Mouse (Mus musculus) MEL (cell line): Measurements from ENCODE around the gene Tha1. TPM values are rescaled to one million over a fixed set of nuclear protein-coding genes. Genes with fewer than 3 reads are reported as not detected.
A peak's percentile ranks its signal among the peaks of the same experiment; 100 is the strongest.

Experiments
- DNase-seq: peaks from one replicate; pipeline ENCODE4 v3.0.0; 2011; ENCODE audit warnings: low read depth, low spot score
- H3K27ac ChIP-seq: 2 replicates; pipeline ENCODE4 v1.5.1; 2012; ENCODE audit warnings: low read depth, mild to moderate bottlenecking, control low read depth, low read length, moderate library complexity; ENCODE audit not compliant: control insufficient read depth
- H3K27me3 ChIP-seq, 2 experiments: fragments of 150-350 bp in 1 of 2; sonication (generic) in 1 of 2; 2 replicates each; pipeline ENCODE4 v1.6.1; 2012; ENCODE audit warnings: low read length in 2 of 2, mild to moderate bottlenecking in 2 of 2, improper control_type of control experiment in 1 of 2, moderate library complexity in 1 of 2; ENCODE audit not compliant: insufficient read depth in 2 of 2, control insufficient read depth in 1 of 2
- H3K36me3 ChIP-seq, 2 experiments: 2 replicates each; pipeline ENCODE4 v1.6.1; 2012 to 2014; ENCODE audit warnings: low read length in 2 of 2, improper control_type of control experiment in 1 of 2, inconsistent platforms in 1 of 2, mild to moderate bottlenecking in 1 of 2; ENCODE audit not compliant: insufficient read depth in 2 of 2, control insufficient read depth in 1 of 2
- H3K4me1 ChIP-seq, 2 experiments: fragments of 150-350 bp in 1 of 2; sonication (generic) in 1 of 2; 2 replicates each; pipeline ENCODE4 v1.6.1; 2012; ENCODE audit warnings: low read length in 2 of 2, improper control_type of control experiment in 1 of 2, mild to moderate bottlenecking in 1 of 2; ENCODE audit not compliant: insufficient read depth in 2 of 2, control insufficient read depth in 1 of 2
- H3K4me3 ChIP-seq, 2 experiments: fragments of 150-350 bp in 1 of 2; sonication (generic) in 1 of 2; 2 replicates each; pipeline ENCODE4 v1.5.1; 2012; ENCODE audit warnings: low read depth in 2 of 2, low read length in 2 of 2, mild to moderate bottlenecking in 2 of 2, moderate library complexity in 2 of 2, control low read depth in 1 of 2, improper control_type of control experiment in 1 of 2; ENCODE audit not compliant: control insufficient read depth in 1 of 2, insufficient read depth in 1 of 2
- H3K79me2 ChIP-seq: 2 replicates; pipeline ENCODE4 v1.6.1; 2012; ENCODE audit warnings: mild to moderate bottlenecking, low read length, moderate library complexity; ENCODE audit not compliant: control insufficient read depth, poor library complexity, insufficient read depth
- H3K9ac ChIP-seq: 2 replicates; pipeline ENCODE4 v1.6.1; 2012; ENCODE audit warnings: low read depth, mild to moderate bottlenecking, control low read depth, low read length, moderate library complexity; ENCODE audit not compliant: control insufficient read depth, poor library complexity, severe bottlenecking
- H3K9me3 ChIP-seq: fragments of 150-350 bp; sonication (generic); replicated peaks from 2 replicates; pipeline ENCODE4 v1.6.1; 2012; ENCODE audit warnings: mild to moderate bottlenecking, low read length, improper control_type of control experiment, moderate library complexity; ENCODE audit not compliant: insufficient read depth
- CTCF ChIP-seq, 3 experiments: IDR thresholded peaks in 2 of 3; conservative IDR thresholded peaks in 1 of 3; 2 replicates each; pipeline ENCODE4 v1.5.1; 2011 to 2012; ENCODE audit warnings: low read length in 3 of 3, low read depth in 2 of 3, mild to moderate bottlenecking in 2 of 3, improper control_type of control experiment in 1 of 3, inconsistent platforms in 1 of 3, mixed read lengths in 1 of 3, moderate library complexity in 1 of 3; ENCODE audit not compliant: control insufficient read depth in 1 of 3, insufficient read depth in 1 of 3, poor library complexity in 1 of 3, severe bottlenecking in 1 of 3
- E2F4 ChIP-seq: IDR thresholded peaks from 2 replicates; pipeline ENCODE4 v1.6.1; 2011; ENCODE audit warnings: low read depth, low read length, improper control_type of control experiment, borderline replicate concordance
- ELF1 ChIP-seq: IDR thresholded peaks from 2 replicates; pipeline ENCODE4 v1.6.1; 2014; ENCODE audit warnings: low read depth, mild to moderate bottlenecking, inconsistent platforms, low read length, improper control_type of control experiment, moderate library complexity
- EP300 ChIP-seq, 2 experiments: IDR thresholded peaks; 2 replicates each; pipeline ENCODE4 v1.6.1; 2011; ENCODE audit warnings: improper control_type of control experiment in 2 of 2, low read length in 2 of 2, low read depth in 1 of 2, mild to moderate bottlenecking in 1 of 2
- ETS1 ChIP-seq: IDR thresholded peaks from 2 replicates; pipeline ENCODE4 v1.6.1; 2012; ENCODE audit warnings: low read depth, mild to moderate bottlenecking, inconsistent platforms, low read length, improper control_type of control experiment, moderate library complexity
- GATA1 ChIP-seq: IDR thresholded peaks from 2 replicates; pipeline ENCODE4 v1.6.1; 2011; ENCODE audit warnings: low read depth, low read length, improper control_type of control experiment
- MAZ ChIP-seq: IDR thresholded peaks from 2 replicates; pipeline ENCODE4 v1.6.1; 2012; ENCODE audit warnings: low read depth, mild to moderate bottlenecking, inconsistent platforms, low read length, improper control_type of control experiment
- MEF2A ChIP-seq: IDR thresholded peaks from 2 replicates; pipeline ENCODE4 v1.6.1; 2014; ENCODE audit warnings: low read depth, mild to moderate bottlenecking, inconsistent platforms, low read length, improper control_type of control experiment; ENCODE audit not compliant: poor library complexity, insufficient replicate concordance, severe bottlenecking; ENCODE audit errors: extremely low read depth
- MYB ChIP-seq: IDR thresholded peaks from 2 replicates; pipeline ENCODE4 v1.6.1; 2011; ENCODE audit warnings: mild to moderate bottlenecking, low read depth, low read length, improper control_type of control experiment
- NRF1 ChIP-seq: IDR thresholded peaks from 2 replicates; pipeline ENCODE4 v1.6.1; 2014; ENCODE audit warnings: low read depth, mild to moderate bottlenecking, inconsistent platforms, low read length, improper control_type of control experiment, moderate library complexity; ENCODE audit not compliant: poor library complexity, insufficient read depth, severe bottlenecking
- RAD21 ChIP-seq: IDR thresholded peaks from 2 replicates; pipeline ENCODE4 v1.6.1; 2011; ENCODE audit warnings: mild to moderate bottlenecking, low read depth, low read length, improper control_type of control experiment
- RCOR1 ChIP-seq: IDR thresholded peaks from 2 replicates; pipeline ENCODE4 v1.6.1; 2012; ENCODE audit warnings: low read depth, mild to moderate bottlenecking, inconsistent platforms, low read length, improper control_type of control experiment
- SIN3A ChIP-seq: IDR thresholded peaks from 2 replicates; pipeline ENCODE4 v1.6.1; 2012; ENCODE audit warnings: low read length, improper control_type of control experiment, inconsistent platforms
- SMC3 ChIP-seq: IDR thresholded peaks from 2 replicates; pipeline ENCODE4 v1.6.1; 2011; ENCODE audit warnings: low read depth, low read length, improper control_type of control experiment
- TCF12 ChIP-seq: IDR thresholded peaks from 2 replicates; pipeline ENCODE4 v1.6.1; 2014; ENCODE audit warnings: low read depth, mild to moderate bottlenecking, inconsistent platforms, low read length, improper control_type of control experiment, moderate library complexity
- USF1 ChIP-seq: IDR thresholded peaks from 2 replicates; pipeline ENCODE4 v1.6.1; 2014; ENCODE audit warnings: low read depth, mild to moderate bottlenecking, inconsistent platforms, low read length, improper control_type of control experiment, moderate library complexity
- ZC3H11A ChIP-seq: IDR thresholded peaks from 2 replicates; pipeline ENCODE4 v1.6.1; 2012; ENCODE audit warnings: low read depth, mild to moderate bottlenecking, inconsistent platforms, low read length, improper control_type of control experiment
- polyA plus RNA-seq, 2 experiments: library from polyadenylated mRNA; stranded (reverse) in 1 of 2; unstranded in 1 of 2; fragments of >175 nt in 1 of 2; fragments of >200 nt in 1 of 2; gene quantifications; 2 replicates each; pipeline versions ENCODE4 v1.2.1 to v1.2.4; 2012; ENCODE audit warnings: low replicate concordance in 2 of 2, low read depth in 1 of 2; ENCODE audit not compliant: insufficient read length in 2 of 2, insufficient read depth in 1 of 2, missing spikeins in 1 of 2
- total RNA-seq: library from RNA; depleted of rRNA; stranded (reverse); fragments of 300-350 nt; gene quantifications from 2 replicates; pipeline ENCODE4 v1.2.3, GENCODE M21; 2012

The Tha1 gene
- total and polyA plus RNA-seq, 3 experiments: 0.12 TPM; not detected in 2

- no peak overlapping the region for H3K27ac ChIP-seq
Observed at GRCm38 (mm10) chr11:117914531-117914930, 41.2 kb upstream of the Tha1 start.

GRCm38 (mm10) chr11:117912684-117913352, 39.5 kb upstream of the Tha1 start:
- peak; percentile 89 for DNase-seq
- peaks cover 0 to 2% of the 10 kb centered on the region in 2 experiments; a peak in 3 of 4 replicates for H3K27me3 ChIP-seq
- H3K27ac ChIP-seq: peak overlapping the region; percentile 32
- no peaks in the 10 kb centered on the region for H3K79me2 ChIP-seq
- no peaks in the 10 kb centered on the region for H3K9me3 ChIP-seq
- peaks cover 0 to 5% of the 10 kb centered on the region in 2 experiments; a peak in 1 of 4 replicates for H3K4me1 ChIP-seq
- TF ChIP-seq SMC3: peak; percentile 84
- peak; percentile 97 to 99 (median 98) for TF ChIP-seq CTCF (IDR thresholded peaks at IDR 0.05 in 2 of 3, conservative IDR thresholded peaks at IDR 0.05 in 1 of 3; ENCODE audit: control insufficient read depth in 1 of 3, insufficient read depth in 1 of 3, low read depth in 2 of 3, low read length in 3 of 3, poor library complexity in 1 of 3, severe bottlenecking in 1 of 3)
- peak; percentile 70 for TF ChIP-seq RAD21
- peak; percentile 87 for TF ChIP-seq MAZ
- peak; percentile 17; the same call in 1 of the 2 replicates for TF ChIP-seq MYB
- TF ChIP-seq NRF1: no peak
- 0 out of 4 replicates have a peak, but pooled peaks of 1 of the 2 experiments have one; percentile 16 for TF ChIP-seq EP300 (IDR thresholded peaks at IDR 0.05; ENCODE audit: low read depth in 1 of 2, low read length in 2 of 2)
- TF ChIP-seq TCF12: peak; percentile 12; the same call in 1 of the 2 replicates
- TF ChIP-seq E2F4: no peak
- 0 out of 2 replicates have a peak, but pooled peaks have one; percentile 6 for TF ChIP-seq RCOR1
- TF ChIP-seq ZC3H11A: peak; percentile 70
- no peak for TF ChIP-seq USF1
- TF ChIP-seq ELF1: peak; percentile 62
- TF ChIP-seq SIN3A: 0 out of 2 replicates have a peak, but pooled peaks have one; percentile 9
- TF ChIP-seq GATA1: no peak
- TF ChIP-seq ETS1: 0 out of 2 replicates have a peak, but pooled peaks have one; percentile 9
- H3K4me3 ChIP-seq: peak overlapping the region in 1 of 2 experiments; percentile 32; a peak in 2 of 4 replicates
- peaks cover 0 to 6% of the 10 kb centered on the region in 2 experiments; a peak in 2 of 4 replicates for H3K36me3 ChIP-seq
- peak overlapping the region; percentile 52 for H3K9ac ChIP-seq

More at GRCm38 (mm10) chr11:117914531-117914930, 41.2 kb upstream of the Tha1 start:
- H3K36me3 ChIP-seq: peaks cover 0 to 6% of the 10 kb centered on the region in 2 experiments; a peak in 2 of 4 replicates
- no peaks in the 10 kb centered on the region for H3K79me2 ChIP-seq
- TF ChIP-seq MEF2A: no peak
- H3K27me3 ChIP-seq: peaks cover 0 to 4% of the 10 kb centered on the region in 2 experiments; a peak in 3 of 4 replicates
- no peaks in the 10 kb centered on the region for H3K9me3 ChIP-seq
- H3K9ac ChIP-seq: no peak overlapping the region
- DNase-seq: peak; percentile 19
- peaks cover 0 to 5% of the 10 kb centered on the region in 2 experiments; a peak in 1 of 4 replicates for H3K4me1 ChIP-seq
- H3K4me3 ChIP-seq: no peak overlapping the region
